Mouse (Mus musculus): ENCODE measurements around the gene P3h4.

Gene P3h4

GRCm38 (mm10) chr11:100392958-100393357 is 21.7 kb downstream of the P3h4 start:
- DNase-seq (ENCODE audit: low spot score) = no peak

DNA sequence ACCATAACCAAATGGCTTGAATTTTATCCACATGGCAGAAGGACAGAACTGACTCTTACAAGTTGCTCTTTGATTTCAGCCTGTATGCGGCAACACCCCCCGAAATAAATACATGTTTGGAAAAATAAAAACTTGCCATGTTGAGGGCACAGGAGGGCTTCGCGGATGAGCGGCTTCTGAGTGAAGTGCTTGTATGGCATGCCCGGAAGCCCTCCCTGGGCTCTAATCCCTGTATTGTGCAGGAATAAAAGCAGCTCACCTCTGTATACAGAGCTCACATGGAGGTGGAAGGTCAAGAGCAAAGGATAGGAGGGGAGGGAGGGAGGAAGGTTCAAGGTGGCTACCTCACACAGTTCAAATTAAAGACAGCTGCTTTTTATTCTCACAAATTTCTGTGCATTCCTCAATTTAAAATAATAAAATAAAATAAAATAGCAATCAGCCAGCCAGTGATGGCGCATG is 22.7 kb downstream of the P3h4 start:
- no peak for DNase-seq (ENCODE audit: low spot score)

- DNase-seq (ENCODE audit: low spot score) = peak; percentile 89
Measured at GRCm38 (mm10) chr11:100391081-100391883, 23.4 kb downstream of the P3h4 start.

DNA sequence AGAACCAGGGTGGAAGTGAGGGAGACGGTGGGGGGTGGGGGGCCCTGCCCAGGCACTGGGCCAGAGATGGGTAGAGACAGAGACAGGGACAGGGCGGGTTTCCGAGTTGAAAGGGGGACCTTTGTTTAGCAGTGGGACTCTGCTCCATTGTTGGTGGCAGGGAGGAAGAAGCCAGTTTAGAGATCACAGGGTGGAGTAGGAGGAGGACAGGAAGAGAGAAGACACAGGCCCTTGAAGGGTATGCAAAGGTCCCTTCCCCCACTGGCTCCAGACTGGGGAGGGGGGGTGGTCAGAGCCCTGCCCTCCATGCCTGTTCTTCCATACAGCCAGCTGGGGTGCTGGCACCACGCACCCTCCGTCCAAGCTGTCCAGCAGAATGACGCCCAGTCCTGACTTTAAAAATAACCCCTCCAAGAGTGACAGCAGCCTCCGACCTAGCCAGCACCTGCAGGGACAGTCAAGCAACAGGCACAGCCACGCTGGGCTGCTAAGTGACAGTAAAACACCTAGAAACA is 24.6 kb downstream of the P3h4 start:
- no peak for DNase-seq (ENCODE audit: low spot score)

DNA sequence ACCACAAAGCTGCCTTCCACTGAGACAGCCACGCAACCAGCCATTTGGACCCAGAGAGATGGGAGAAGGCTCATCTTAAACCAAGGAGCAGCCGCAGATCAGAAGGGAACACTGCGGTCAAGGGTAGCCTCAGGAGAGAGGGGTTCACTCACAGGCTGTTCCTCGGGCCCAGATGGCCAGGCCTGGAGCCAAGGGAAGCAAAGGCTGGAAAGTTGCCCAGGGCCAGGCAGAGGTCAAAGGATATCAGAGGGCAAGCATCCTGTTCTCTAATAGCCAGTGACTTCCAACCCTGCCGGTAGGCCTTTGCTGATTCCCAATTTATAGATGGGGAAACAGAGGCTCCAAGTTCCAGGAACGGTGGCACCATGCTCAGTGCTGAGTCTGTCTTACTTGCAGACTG is 26.0 kb downstream of the P3h4 start:
- DNase-seq (ENCODE audit: low spot score) = no peak

GRCm38 (mm10) chr11:100387589-100388375 is 26.9 kb downstream of the P3h4 start:
- peak; percentile 86 for DNase-seq (ENCODE audit: low spot score)

DNA sequence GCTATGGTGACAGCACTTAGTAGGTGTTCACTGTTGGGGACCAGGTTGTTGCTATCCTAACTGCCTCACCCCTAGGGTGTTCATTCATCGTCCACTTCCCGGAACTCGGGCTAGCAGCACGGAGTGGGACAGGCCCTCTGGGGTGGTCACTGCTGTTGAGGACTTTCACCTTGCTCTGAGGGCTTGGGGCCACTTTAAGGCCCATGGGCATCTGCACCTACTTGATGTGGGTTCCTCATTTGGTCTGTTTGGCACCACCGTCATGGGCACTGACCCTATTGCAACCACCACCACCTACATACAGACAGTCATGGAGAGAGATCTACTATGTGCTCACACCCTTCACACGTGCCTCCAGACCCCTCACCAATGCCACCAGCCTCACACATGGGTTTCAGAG is 27.5 kb downstream of the P3h4 start:
- no peak for DNase-seq (ENCODE audit: low spot score)

GRCm38 (mm10) chr11:100386586-100386985 is 28.1 kb downstream of the P3h4 start:
- DNase-seq (ENCODE audit: low spot score) = no peak

DNA sequence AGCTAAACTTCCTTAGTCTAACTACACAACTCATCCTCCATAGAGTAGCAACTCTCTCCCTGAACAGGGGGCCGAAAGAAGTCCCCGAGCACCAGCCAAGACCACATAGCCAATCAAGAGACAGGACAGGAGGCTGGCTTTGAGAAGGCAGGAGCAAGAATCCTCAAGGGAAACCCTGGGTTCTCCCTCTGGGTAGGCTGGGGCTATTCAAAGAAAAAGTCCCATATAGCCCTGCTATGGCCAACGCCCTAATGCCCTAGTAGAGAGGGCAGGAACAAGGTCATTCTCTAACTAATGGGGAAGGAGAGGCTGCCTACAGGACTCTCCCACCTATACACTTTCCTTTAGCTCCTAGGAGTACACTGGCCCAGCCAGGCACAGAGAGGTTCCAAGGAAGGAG is 29.6 kb downstream of the P3h4 start:
- no peak for DNase-seq (ENCODE audit: low spot score)

DNA sequence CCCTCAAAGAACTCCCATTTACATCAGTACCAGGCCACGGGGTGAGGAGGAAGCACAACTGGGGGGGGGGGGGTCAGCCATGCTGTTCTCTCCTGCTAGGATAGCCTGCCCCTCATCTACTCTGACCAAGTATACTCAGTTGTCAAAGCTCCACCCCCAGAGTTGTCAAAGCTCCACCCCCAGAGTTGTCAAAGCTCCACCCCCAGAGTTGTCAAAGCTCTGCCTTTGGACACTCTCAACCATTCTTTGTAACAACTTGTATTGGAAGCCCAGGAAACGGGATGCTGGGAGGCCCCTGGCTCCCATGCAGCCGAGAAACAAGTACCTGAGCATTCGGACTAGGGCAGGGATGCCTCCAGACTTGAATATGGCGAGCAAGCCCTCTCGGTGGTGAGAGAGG is 32.0 kb downstream of the P3h4 start:
- DNase-seq (ENCODE audit: low spot score) = no peak

DNA sequence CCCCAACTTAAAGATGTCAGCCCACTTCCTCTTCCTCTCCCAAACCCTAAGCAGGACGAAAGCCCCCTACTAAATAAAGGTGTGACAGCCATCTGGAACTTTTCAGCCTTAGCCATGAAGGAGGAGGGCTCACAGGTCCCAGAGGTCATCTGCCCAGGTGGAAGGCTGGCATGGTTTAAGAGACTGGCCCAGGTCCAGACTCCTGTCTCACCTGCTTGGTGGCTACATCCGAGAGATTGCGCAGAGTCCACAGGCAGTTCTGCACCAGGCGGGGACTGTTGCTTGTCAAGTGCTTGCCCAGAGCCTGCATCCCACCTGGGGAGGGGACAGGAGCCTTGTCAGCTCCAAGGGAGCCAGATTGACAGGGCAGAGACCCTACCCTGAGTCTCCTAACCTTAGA is 35.3 kb downstream of the P3h4 start:
- no peak for DNase-seq (ENCODE audit: low spot score)

- no peak for DNase-seq (ENCODE audit: low spot score)
Measured at GRCm38 (mm10) chr11:100378446-100378845, 36.2 kb downstream of the P3h4 start.

DNA sequence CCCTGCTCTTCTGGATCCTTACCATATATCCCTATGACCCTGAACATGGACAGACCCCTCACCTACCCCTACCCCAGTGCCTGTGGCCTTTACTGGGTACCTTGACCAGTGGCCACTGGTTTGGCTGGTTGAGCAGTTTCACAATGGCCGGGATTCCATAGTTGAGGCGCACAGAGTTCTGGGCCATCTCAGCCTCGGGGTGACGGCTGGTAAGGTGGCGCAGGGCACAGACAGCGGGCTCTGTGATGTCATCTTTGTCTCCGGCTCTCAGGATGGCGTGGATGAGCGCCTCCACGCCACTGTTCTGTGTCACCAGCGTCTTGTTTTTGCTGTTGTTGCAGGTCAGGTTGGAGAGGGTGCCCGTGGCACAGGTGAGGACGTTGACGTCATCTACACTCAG is 36.6 kb downstream of the P3h4 start:
- DNase-seq (ENCODE audit: low spot score) = no peak

DNA sequence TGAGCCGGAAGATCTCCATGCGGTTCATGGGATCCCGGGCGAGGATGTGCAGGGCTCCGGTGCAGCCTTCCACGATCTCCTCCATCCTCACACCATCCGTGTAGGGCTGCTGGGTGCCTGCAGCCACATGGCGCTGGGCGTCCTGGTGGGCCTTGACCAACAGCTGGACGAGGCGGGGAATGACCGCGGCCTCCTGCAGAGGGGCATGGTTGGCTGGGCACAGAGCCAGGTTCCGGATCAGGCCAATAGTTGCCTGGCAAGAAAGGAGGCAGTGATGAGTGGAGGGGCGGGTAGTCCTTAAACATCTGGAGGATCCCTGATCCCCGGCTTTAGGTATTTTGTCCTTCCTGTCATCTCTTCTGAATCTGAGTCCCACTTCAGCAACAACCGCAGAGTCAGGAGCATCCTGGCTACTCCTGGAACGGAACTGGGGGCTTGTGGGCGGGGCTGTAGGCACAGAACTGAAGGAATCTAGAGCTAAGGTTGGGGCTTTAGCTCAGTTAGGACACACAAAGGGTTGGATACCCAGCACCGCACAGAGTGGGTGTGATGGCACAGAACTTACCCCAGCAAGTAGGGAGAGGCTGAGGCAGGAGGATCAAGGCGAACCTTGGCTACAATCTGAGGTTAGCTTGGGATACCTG is 37.8 kb downstream of the P3h4 start:
- no peak for DNase-seq (ENCODE audit: low spot score)

GRCm38 (mm10) chr11:100376005-100376404 is 38.6 kb downstream of the P3h4 start:
- no peak for DNase-seq (ENCODE audit: low spot score)

DNA sequence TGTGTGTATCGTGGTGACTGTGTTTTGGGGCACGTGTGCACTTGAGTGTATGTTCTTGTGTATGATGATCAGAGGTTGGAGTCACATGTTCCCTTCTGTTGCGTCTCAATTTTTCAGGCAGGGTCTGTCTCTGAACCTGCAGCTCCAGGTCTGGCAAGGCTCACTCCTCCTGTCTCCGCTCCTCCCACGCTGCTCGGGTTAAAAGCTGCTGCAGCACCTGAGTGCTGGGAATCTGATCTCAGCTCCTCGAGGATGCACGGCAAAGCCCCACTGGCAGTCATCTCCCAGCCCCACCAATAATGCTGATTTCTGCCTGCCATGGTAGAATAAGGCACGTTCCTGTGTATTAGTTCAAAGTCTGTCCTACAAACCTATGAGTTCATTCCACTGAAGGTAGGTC is 39.5 kb downstream of the P3h4 start:
- DNase-seq (ENCODE audit: low spot score) = no peak

- no peak for DNase-seq (ENCODE audit: low spot score)
Measured at GRCm38 (mm10) chr11:100371981-100372558, 42.6 kb downstream of the P3h4 start.

DNA sequence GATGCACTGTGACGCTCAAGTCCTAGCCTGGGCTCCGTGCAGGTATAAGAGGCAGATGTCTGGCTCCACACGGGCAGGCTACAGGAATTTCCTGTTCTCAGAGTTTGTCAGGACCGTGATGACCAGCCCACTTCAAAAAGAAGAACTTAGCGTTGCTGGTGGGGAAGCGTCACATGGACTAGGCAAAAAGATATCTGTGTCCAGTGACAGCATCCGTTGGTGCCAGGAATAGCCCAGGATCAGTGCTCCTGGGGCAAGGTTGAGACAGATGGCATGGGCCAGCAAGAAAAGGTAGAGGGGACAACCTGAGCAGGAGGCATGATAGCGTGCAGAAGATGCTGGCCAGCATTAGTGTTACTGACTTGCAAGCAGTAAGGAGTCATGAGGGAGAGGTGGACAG is 44.8 kb downstream of the P3h4 start:
- DNase-seq (ENCODE audit: low spot score) = no peak

DNA sequence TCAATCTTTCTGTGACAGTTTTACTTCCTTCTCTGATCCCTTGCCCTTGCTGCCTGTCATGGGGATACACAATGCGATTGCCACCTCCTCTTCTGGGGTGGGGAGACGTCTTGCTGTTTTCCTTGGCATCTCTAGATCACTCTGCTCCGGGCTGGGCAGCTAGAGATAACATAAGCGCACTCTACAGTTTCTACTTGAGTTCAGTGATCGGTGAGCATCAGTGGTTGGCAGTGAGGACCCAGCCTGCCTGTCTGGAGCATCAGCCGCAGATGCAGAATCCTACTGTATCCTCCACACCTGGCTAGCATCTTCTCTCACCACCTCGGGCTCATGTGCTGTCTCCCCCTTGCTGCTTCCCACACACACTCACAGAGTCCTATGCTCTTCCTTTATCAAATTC is 45.5 kb downstream of the P3h4 start:
- DNase-seq (ENCODE audit: low spot score) = no peak

DNA sequence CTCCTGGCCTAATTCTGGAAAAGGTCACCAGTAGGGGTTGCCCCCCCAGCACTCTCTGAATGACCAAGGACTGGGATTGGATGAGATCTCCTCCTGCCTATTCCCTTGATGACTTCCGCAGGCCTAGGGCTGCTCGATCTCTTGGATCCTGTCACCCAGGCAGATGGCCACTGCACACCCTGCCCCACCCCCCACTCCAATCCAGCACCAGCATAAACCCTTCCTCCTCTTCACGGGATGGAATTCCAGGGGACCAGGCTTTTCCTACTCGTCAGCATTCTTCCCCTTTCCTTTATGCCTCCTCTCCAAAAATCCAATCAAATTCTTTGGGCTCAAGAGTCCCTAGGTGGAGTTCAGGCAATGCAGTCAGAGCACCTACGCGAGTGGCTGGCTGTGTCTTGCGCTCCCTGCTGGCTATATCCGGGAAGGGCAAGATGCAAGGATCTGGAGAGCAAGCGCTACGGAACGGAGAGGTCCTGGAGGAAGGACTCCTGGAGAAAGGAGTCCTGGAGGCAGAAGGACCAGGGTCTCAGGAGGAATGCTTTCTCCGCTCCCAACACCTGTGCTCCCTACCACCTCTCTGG is 51.6 kb downstream of the P3h4 start:
- DNase-seq (ENCODE audit: low spot score) = no peak

- peak; percentile 83 for DNase-seq (ENCODE audit: low spot score)
Measured at GRCm38 (mm10) chr11:100362209-100362978, 52.2 kb downstream of the P3h4 start.
